Mouse (Mus musculus) forebrain, embryonic 16.5 days (tissue): ENCODE results near the gene Impdh1. TPM values are rescaled to one million over a fixed set of nuclear protein-coding genes. Genes with fewer than 3 reads are reported as not detected.

ENCODE experiments used
- ATAC-seq: fragments of 200-750 bp; cut with Nextera tagmentation; 2 replicates; pipeline ENCODE4 v1.8.0; 2017; ENCODE audit warnings: mild to moderate bottlenecking, moderate library complexity
- H3K27ac ChIP-seq: fragments of 300-500 bp; sonication (generic); 2 replicates; pipeline ENCODE4 v1.5.1; 2014; ENCODE audit warnings: low read length, control low read depth
- H3K27me3 ChIP-seq: fragments of 300-500 bp; sonication (generic); replicated peaks from 2 replicates; pipeline ENCODE4 v1.6.1; 2014; ENCODE audit warnings: low read length; ENCODE audit not compliant: control insufficient read depth, insufficient read depth
- H3K36me3 ChIP-seq: fragments of 300-500 bp; sonication (generic); 2 replicates; pipeline ENCODE4 v1.6.1; 2014; ENCODE audit not compliant: control insufficient read depth, insufficient read depth
- H3K4me1 ChIP-seq: fragments of 300-500 bp; sonication (generic); replicated peaks from 2 replicates; pipeline ENCODE4 v1.6.1; 2014; ENCODE audit warnings: low read length; ENCODE audit not compliant: control insufficient read depth, insufficient read depth
- H3K4me2 ChIP-seq: fragments of 300-500 bp; sonication (generic); 2 replicates; pipeline ENCODE4 v1.6.1; 2014; ENCODE audit warnings: mild to moderate bottlenecking, low read length, control low read depth
- H3K4me3 ChIP-seq: fragments of 300-500 bp; sonication (generic); replicated peaks from 2 replicates; pipeline ENCODE4 v1.5.1; 2014; ENCODE audit warnings: mild to moderate bottlenecking, low read length, control low read depth
- H3K9ac ChIP-seq: fragments of 300-500 bp; sonication (generic); replicated peaks from 2 replicates; pipeline ENCODE4 v1.6.1; 2014; ENCODE audit warnings: low read depth, low read length, control low read depth
- H3K9me3 ChIP-seq: fragments of 300-500 bp; sonication (generic); 2 replicates; pipeline ENCODE4 v1.6.1; 2016; ENCODE audit warnings: low read length; ENCODE audit not compliant: control insufficient read depth
- WGBS: fragments of 180-500 bp; shearing (Covaris S2); extraction: QIAGEN DNeasy Blood & Tissue Kit; methylation state at CpG from one replicate; pipeline ENCODE4 v1.1.7; 2014; 5-methylcytosine and 5-hydroxymethylcytosine counted together
- polyA plus RNA-seq: library from polyadenylated mRNA; unstranded; fragments of >200 nt; fragmentation: Nextera tagmentation; extraction: Ambion mirVana; gene quantifications from 2 replicates; pipeline ENCODE4 v1.2.1, GENCODE M21; 2015

Gene Impdh1
- polyA plus RNA-seq, 1 experiment from 2014 or later, result 74.5 TPM

DNA sequence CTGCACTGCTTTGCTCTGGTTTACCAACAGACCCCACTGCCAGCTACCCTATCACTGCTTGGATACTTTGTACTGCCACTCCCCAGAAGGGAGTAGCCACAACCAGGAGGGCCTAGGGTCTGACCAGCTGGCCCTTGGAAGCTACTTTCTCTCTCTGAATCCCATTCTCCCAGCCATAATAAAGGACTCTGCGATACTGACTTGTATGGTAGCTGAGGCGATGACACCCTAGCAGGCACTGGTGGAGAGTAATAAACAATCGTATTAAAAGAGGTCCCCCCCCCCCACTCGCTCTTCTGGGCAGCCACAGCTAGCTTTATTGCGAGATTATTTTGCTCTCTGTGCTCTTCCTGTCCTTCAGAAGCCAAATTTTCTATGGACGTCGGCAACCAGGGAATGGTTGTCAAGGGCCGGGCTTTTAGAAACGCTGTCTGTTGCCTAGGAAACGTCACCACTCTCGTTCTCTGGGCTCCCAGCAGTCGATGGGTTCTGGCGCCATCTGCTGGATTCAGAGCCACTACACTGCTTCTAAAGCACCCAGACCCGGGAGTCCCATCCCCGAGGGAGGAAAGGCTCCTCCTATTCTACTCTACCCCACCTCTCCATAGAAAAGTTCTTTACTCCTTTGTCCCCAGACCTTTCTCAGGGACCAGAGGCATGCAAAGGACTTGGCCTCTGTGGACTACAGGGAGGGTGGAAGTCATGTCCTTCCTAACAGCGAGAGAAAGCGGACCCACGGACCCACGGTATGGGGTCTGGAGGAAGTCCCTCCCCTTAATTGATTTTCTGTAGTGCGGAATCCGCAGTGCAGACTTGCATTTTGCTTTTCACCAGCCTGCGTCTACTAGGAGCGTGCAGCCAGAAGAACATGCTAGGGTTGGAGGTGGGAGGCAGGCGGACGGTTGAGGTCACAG, 17.6 kb downstream of the Impdh1 start:
- Histone ChIP-seq H3K9me3 (no peaks in the 10 kb centered on the region), H3K36me3 (no peaks in the 10 kb centered on the region; the same call in 1 of the 2 replicates), H3K9ac (peak overlapping the region; percentile 23), H3K4me3 (peak overlapping the region; percentile 31), H3K4me1 (peaks cover 10% of the 10 kb centered on the region), H3K27me3 (no peaks in the 10 kb centered on the region), H3K4me2 (peak overlapping the region; percentile 52), H3K27ac (no peak overlapping the region)
- WGBS, result 11% methylated on average over 25 of the region's 25 CpGs
- peak; percentile 95 for ATAC-seq

DNA sequence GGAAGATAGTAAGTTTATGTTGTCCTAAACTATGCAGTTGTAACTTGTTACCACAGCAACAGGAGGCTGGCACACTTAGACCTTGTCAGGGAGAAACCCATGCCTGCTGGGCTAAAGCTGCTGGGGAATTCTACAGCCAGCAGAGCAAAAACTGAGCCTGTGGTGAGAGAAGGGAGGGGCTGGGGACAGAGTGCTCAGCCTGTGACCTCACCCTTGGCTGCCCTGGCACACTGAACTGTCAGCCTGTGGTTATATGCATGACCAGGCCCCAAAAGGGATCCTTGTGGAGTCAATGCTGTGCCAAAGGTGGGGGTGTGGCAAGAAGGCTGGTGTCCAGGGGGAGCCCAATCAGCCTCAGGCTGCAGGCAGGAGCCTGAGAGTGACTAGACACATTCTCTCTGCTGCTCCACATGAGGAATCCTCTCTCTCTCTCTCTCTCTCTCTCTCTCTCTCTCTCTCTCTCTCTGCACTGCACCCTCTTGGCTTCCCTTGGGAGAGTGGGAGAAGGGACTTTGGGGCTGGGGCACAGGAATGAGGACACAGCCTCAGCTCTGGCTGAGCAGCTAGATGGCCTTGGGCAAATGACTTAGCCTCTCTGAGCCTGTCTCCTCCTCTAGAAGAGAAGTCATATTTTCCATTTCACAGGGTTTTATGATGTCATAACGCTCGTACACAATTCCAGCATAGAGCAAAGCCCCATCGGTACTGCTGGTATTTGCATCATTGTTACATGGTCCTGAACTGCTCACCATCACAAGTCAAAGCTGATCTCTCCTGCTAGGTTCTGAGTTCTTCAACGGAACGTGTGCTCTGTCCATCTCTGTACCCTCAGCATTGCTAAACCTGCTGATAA, 20.1 kb downstream of the Impdh1 start:
- H3K27ac ChIP-seq, result no peak overlapping the region
- ATAC-seq, result no peak
- H3K4me2 ChIP-seq, result no peak overlapping the region
- no peak overlapping the region for H3K9ac ChIP-seq
- no peaks in the 10 kb centered on the region for H3K36me3 ChIP-seq
- peaks cover 10% of the 10 kb centered on the region for H3K4me1 ChIP-seq
- no peak overlapping the region for H3K4me3 ChIP-seq
- 81% methylated on average over 5 of the region's 5 CpGs for WGBS
- H3K9me3 ChIP-seq, result no peaks in the 10 kb centered on the region
- no peaks in the 10 kb centered on the region for H3K27me3 ChIP-seq

DNA sequence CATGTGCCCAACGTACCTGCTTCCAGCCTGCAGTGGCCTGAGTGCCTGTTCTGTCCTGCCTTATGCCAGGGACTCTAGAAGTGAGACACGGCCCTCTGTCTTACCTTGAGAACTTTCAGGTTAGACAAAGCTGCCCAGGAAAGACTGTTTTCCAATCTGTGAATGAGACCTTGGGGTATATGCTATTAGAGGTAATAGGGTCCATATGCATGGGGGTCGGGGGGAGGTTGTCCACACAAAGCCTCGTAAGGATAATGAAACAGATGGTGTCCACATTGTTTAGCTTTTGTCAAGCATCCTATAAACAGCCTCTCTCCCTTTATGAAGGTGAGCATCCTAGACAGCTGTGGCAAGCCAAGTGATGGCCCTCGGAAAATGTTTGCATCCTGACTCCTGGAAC, 21.0 kb downstream of the Impdh1 start:
- peaks cover 10% of the 10 kb centered on the region for H3K4me1 ChIP-seq
- no peak overlapping the region for H3K9ac ChIP-seq
- no peaks in the 10 kb centered on the region for H3K9me3 ChIP-seq
- 84% methylated on average over 5 of the region's 5 CpGs for WGBS
- ATAC-seq, result no peak
- no peaks in the 10 kb centered on the region for H3K27me3 ChIP-seq
- no peaks in the 10 kb centered on the region for H3K36me3 ChIP-seq
- H3K27ac ChIP-seq, result no peak overlapping the region
- no peak overlapping the region for H3K4me3 ChIP-seq
- no peak overlapping the region for H3K4me2 ChIP-seq

DNA sequence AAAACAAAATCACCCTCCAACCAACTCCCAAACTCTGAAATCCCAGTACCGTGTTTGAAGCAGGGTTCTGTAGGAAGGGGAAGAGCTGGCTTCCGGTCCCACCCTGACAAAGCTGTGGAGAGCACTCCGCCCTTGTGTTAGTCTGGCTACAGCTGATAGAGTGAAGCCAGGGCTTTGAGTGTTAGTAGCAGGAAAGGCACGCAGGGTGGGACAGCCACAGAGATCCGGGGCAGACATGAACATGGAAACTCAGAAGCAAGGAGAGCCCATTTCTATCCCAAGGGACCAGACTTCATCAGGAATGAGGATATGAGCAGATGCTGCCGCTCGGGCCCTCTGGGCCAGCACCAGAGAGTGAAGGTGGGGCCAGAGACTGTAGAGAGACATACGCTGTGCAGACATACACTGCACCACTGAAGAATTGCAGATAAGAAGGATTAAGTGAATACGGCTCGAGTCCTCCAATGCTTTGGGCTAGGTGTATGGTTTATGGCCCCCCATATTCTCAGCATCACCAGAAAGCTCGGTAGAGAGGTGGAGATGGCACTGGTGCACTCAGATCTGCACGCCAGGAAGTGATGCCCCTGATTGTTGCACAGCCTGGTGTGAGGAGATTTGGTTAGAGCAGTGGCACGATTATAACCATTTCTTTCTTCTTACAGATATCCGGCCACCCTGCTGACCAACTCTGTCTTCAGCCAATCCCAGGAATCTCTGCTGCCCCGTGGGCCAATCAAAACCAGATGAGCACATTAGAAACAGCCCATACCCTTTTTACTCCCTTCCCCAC, 22.0 kb downstream of the Impdh1 start:
- ATAC-seq, result no peak
- H3K27me3 ChIP-seq, result no peaks in the 10 kb centered on the region
- WGBS, result 76% methylated on average over 15 of the region's 15 CpGs
- no peak overlapping the region for H3K9ac ChIP-seq
- H3K36me3 ChIP-seq, result no peaks in the 10 kb centered on the region
- H3K4me2 ChIP-seq, result no peak overlapping the region
- H3K9me3 ChIP-seq, result no peaks in the 10 kb centered on the region
- no peak overlapping the region for H3K27ac ChIP-seq
- H3K4me3 ChIP-seq, result no peak overlapping the region
- H3K4me1 ChIP-seq, result peaks cover 10% of the 10 kb centered on the region

DNA sequence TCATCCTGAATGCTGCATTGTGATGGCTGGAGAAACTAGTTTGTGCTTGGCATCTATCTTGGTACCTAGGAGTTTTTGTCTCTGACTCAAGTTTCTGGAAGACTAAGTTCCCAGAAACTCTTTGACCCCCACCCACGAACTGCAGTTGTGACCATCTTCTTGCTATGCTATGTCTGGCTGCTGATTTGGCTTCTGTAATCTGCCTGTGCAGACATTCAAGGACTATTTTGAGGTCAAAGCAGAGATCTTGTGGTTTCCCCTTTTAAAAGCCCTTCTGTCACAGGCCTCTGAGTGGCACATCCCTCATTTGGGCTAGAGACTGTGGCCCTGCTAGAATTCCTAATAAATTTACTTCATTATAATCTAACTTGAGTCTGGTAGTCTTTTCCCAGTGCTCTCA, 28.2 kb downstream of the Impdh1 start:
- no peaks in the 10 kb centered on the region for H3K4me1 ChIP-seq
- 82% methylated on average over 1 of the region's 1 CpGs for WGBS
- no peaks in the 10 kb centered on the region for H3K36me3 ChIP-seq
- H3K4me3 ChIP-seq, result no peak overlapping the region
- H3K9me3 ChIP-seq, result no peaks in the 10 kb centered on the region
- no peak overlapping the region for H3K4me2 ChIP-seq
- H3K9ac ChIP-seq, result no peak overlapping the region
- no peaks in the 10 kb centered on the region for H3K27me3 ChIP-seq
- no peak overlapping the region for H3K27ac ChIP-seq
- ATAC-seq, result no peak

DNA sequence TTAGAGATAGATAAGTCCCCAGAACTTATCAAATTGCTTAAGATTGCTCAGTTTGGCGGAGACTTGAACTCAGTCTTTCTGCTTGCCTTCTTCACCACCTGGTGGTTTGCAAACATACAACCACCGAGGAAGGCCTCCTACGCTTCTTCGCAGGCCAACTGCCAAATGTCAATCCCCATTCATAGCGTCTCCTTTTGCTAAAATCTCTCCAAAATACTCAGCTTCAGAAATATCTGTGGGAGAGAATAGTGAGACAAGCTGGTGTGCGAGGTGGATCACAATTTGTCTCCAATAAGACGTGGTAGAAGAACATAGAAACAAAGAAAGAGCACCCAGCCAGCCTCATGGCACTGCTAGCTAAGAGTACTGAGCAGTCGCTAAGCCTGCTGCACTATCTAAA, 36.3 kb downstream of the Impdh1 start:
- 38% methylated on average over 8 of the region's 8 CpGs for WGBS
- Histone ChIP-seq H3K4me1 (peaks cover 12% of the 10 kb centered on the region), H3K4me2 (peak overlapping the region; percentile 82), H3K27me3 (peaks cover 9% of the 10 kb centered on the region; the same call in 1 of the 2 replicates), H3K27ac (peak overlapping the region; percentile 87), H3K4me3 (peak overlapping the region; percentile 64), H3K9me3 (no peaks in the 10 kb centered on the region), H3K36me3 (no peaks in the 10 kb centered on the region), H3K9ac (peak overlapping the region; percentile 86)
- no peak for ATAC-seq

DNA sequence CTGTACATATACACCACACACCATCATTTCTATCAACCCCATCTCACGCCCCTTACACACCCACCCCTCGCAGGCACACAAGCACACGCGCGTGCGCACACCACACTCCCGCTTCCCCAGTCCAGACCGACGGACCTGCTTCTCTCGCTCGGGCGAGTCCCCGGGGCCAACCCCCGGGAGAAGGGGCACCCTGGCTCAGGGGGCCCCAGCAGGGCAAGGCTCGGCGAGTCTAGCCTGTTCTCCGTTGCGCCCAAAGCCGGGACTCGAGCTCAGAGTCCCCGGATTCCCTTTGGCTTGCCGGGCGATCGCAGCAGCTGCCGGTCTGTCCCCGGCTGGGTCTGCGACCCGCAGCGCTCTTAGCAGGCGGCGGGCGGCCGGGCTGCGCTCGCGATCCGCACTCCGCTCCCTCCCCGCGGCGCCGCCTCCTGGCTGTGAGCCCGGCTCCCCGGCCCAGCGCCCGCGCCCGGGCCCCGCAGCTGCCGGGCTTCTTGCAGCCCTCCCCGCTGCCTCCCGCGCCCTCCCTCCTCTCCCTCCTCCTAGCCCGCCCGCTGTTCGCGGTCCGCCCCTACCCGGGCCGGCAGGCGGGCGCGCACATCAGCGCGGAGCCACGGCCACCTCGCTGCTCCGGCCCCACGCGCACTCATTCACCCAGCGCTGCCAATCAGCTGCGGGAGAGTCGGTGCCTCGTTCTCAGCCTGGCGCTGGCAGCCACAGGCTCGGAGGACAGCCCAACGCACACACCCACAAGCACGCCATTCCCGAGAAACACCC, 37.1 kb downstream of the Impdh1 start, which contains the start of gene Prrt4:
Gene Prrt4 (minus strand): TSS at position 697 of the 771 bp plus-strand sequence.
- Histone ChIP-seq H3K9ac (peak within 1 kb of the TSS; percentile 86), H3K36me3 (no peaks in the 10 kb centered on the region), H3K9me3 (no peaks in the 10 kb centered on the region), H3K27me3 (peaks cover 13% of the 10 kb centered on the region; the same call in 1 of the 2 replicates), H3K4me1 (peaks cover 12% of the 10 kb centered on the region), H3K27ac (peak within 1 kb of the TSS; percentile 87), H3K4me3 (peak within 1 kb of the TSS; percentile 64), H3K4me2 (peak within 1 kb of the TSS; percentile 82)
- peak; percentile 87 for ATAC-seq
- WGBS, result under 1% methylated on average over 58 of the region's 79 CpGs
